Mouse (Mus musculus): ENCODE measurements around the gene Glipr2. TPM values are rescaled to one million over a fixed set of nuclear protein-coding genes. Genes with fewer than 3 reads are reported as not detected.

Glipr2 gene
- total RNA-seq, 2 experiments from 2014 or later: 2.2 to 3.1 TPM

DNA sequence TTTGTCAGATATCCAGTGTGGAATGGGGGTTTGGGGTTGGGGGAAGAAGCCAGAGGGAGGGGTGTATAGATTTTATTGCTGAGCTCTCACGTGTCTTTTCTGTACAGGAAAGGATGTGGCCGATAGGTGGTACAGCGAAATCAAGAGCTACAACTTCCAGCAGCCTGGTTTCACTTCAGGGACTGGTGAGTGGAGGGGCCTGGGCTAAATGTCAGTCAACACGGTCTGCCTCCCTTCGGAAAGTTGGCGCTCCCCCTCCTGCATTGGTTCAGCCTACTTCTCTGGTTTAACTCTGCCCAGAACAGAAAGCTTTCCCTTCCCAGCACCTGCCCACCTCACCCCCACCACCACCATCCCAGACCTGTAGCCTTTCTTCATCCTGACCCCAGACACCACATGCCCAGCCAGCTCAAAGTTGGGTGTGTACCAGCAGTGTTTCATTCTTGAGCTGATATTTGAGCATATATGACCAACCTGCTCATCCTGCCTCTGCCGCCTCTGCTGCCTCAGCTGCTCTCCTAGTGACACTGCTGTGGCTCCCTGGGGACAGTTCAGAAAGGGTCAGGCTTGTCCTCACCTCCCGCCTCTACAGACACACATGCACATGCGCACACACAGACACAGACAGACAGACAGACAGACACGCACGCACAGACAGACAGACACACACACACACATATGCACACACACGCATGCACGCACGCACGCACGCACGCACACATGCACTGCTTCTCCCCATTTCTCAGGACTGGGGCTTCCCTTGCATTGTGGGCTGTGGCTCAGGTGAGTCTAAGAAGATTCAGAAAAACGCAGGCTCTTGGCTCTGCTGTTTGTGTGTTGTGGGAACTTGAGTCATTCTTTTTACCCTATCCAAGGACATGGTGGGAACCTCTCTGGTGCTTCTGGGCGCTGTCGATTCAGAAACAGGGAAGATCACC lies 13.5 kb downstream of the Glipr2 start:
- DNase-seq (ENCODE audit: extremely low spot score in 1 of 2, low spot score in 1 of 2): no peak

DNA sequence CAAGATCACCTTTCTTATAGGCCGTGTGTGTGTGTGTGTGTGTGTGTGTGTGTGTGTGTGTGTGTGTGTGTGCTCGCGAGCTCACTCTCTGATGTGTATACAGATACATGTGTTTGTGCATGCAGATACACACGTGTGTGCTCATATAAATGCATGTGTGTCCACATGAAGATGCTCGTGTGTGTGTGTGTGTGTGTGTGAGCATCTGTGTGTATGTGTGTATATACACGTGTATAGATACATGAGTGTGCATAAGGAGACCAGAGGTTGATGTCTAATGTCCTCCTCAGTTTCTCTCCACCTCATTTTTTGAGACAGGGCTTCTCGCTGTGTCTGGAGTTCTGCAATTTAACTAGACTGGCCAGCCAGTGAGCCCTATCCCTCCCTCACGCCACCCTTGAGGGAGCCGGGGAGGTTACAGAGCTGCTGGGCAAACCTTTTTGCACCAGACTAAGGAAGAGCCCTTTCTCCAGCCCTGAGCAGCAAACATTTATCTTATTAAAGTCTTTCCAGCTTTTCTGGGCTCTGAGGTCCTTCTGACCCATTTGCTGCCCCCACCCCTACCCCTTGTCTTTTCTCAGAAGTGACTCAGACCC lies 14.4 kb downstream of the Glipr2 start:
- no peak for DNase-seq (ENCODE audit: extremely low spot score in 1 of 2, low spot score in 1 of 2)

DNA sequence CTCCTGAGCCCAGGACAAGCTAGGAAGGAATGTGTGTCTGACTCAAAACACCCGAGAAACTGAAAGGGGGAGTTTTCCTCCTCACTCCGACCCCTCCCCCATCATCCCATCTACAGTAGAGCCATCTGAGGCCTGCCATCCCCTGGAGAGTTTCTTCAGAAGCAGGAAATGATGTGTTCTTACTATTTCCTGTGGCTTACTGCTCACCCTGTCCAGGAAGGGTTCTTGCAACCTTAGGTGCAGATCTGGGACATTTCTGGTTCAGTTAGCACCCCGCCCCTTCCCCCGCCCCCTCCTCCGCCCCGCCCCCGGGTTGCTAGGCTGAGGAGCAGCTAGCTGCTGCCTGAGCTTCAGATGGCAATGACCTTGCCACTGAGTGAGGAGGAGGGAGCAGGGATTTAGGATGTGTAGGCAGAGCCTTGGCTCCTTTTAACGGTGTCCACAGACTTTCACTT lies 15.0 kb downstream of the Glipr2 start:
- no peak for DNase-seq (ENCODE audit: extremely low spot score in 1 of 2, low spot score in 1 of 2)

DNA sequence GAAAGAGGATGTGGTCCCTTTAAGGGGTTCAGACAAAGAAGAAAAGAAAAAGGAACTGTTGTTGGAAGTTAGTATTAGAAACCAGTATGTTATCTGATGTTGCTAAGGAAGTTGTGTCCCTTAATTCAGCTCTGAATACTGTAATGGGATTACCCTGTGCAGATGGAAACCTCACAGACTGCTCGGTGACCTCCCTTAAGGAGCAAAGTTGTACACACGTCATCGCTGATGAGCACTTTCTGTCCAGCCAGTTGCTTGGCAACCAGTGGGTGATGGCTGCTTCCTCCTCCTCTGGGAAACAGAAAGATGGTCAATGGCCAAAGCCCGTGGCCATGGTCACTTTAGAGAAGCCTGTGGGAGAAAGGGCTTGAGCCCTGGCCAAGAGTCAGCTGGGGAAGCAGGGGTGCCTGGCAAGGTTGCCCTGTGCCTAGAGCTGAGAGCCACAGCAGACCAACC lies 16.4 kb downstream of the Glipr2 start:
- peak in 1 of 2 experiments; percentile 21 for DNase-seq (ENCODE audit: extremely low spot score in 1 of 2, low spot score in 1 of 2)

DNA sequence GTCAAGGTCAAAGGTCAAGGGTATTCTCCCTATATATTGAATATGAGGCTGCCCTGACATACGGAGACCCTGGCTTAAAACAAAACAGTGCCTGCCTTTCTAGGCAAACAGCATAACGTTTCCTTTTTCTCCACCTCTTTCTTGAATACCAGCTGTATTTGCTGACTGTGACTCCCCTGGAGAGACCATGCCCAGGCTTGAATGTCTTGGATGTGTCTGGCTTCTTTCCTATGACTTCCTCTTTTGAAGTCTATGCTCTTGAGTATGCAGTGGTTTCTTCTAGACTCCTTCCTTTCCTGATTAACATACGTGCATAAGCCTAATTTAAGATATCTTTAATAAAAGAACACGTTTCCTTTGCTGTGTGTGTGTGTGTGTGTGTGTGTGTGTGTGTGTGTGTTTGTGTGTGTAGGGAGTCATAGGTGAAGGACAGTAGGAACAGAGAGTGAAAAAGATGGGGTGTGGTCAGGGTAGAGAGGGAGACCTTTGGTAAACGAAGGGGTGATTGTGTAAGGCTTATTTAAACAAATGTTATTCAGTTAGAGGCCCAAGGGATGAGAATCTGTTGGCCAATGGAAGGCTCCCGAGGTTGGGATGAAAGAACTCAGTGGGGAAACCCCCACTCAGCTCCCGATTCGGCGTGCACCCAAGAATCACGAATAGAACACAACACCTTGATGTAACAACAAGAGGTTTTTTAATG lies 17.9 kb downstream of the Glipr2 start:
- DNase-seq (ENCODE audit: extremely low spot score in 1 of 2, low spot score in 1 of 2): no peak

DNA sequence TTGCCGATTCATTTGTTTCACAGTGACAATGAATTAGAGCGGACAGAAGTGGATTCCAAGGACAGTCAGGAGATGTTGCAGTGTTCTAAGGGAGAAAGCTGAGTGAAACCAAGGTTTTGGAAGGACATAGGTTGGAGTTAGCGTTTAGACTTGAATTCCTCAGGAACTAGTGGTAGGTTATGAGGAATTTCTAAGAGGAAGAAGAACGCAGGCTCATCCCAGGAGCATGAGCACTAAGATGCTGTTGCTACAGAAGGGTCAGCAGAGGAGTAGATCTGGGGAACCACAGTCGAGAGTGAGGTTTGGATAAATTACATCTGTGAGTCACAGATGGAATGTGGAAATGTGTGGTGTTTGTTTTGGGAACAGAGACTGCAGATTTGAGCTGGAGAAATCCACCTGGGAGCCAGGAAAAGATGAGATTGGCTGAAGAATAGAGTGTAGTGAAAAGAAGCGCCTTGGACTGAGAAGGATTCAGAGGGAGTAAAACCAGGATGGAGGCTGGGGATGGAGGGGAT lies 19.1 kb downstream of the Glipr2 start:
- DNase-seq (ENCODE audit: extremely low spot score in 1 of 2, low spot score in 1 of 2): no peak

DNA sequence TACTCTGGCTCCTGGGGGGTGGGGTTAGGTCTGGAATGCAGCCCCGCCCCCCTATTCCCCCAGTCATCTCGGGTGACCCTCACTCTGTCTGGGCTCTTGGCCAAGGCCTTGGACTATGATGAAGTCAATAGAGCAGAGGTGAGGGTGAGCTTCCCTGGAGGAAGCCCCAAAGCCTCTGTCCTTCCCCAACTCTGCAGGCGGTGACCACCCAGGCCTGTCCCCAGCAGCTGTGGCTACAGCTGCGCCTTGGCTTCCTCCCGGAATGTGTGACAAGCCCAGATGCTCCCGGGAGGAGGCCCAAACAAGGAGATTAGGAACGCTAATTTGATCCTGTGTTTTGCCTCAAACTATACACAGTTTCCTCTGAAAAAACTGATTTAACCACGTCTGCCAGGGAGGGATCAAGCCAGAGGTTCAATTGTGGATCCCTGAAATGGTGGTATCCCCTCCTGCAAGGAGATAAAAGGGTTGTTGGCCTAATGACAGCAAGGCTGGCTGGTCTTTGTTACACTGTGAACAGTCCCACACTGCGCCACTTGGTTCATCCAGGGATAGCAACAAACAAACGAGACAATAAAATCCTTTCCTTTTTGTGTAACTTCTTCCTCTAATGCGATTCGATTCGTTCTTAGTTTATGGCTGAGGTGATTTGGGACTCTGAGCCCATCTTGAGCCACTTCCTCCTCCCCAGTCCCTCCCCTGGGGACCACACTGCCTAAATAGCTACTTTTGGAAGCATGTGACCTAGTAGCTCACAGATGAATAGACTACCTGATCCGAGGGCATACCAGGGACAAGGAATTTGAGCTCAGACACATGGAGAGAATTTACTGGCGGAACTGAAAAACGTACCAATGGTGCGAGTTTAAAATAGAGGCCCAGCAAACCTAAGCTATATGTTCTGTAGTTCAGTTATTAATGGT lies 21.6 kb downstream of the Glipr2 start:
- no peak for DNase-seq (ENCODE audit: extremely low spot score in 1 of 2, low spot score in 1 of 2)

DNA sequence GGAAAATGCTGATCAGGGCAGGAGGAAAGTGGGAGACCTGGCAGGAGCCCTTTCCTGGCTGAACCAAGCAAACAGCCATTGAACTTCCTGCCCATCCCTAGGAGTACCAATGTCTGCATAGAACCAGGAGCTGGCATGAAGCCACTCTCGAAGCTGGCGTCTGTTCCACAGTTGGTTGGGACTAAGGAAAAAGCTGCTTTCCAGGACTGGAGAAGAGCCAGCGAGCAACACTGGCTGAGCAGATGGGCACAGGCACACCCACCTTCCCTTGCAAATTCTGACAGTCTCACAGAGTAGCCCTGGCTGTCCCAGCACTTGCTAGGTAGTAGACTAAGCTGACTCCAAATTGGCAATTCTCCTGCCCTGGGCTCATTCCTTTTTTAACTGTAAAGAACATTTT lies 22.5 kb downstream of the Glipr2 start:
- DNase-seq (ENCODE audit: extremely low spot score in 1 of 2, low spot score in 1 of 2): peak; percentile 77 to 79

DNA sequence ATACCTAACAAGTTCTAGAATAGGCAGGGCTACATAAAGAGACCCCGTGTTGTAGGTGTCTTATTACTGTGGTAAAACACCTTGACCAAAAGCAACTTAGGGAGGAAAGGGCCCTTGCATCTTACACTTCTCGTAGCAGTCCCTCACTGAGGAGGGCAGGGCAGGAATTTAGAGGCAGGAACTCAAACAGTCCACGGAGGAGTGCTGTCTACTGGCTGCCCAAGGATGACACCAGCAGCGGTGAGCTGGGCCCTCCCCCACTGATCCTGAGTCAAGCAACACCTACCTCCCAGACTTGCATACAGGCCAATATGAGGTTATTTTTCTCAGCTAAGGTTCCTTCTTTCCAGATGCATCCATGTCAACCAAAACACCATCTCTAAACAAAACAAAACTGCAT lies 23.0 kb downstream of the Glipr2 start:
- DNase-seq (ENCODE audit: extremely low spot score in 1 of 2, low spot score in 1 of 2): no peak

DNA sequence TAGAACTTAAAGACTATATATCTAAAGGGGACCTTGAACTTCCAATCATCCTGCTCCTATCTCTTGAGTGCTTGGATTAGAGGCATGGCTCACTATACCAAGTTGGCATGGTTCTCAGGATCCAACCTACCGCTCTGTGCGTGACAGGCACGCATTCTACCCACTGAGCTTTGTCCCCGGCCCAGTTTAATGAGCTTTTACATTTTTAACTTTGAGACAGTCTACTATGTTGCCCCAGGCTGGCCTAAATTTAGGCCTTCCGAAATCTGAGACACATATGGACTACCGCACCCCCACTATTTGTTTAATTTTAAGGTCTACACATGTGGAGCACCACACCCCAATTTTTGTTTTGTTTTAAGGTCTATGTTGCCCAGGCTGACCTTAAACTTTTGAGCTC lies 23.6 kb downstream of the Glipr2 start:
- no peak for DNase-seq (ENCODE audit: extremely low spot score in 1 of 2, low spot score in 1 of 2)

DNA sequence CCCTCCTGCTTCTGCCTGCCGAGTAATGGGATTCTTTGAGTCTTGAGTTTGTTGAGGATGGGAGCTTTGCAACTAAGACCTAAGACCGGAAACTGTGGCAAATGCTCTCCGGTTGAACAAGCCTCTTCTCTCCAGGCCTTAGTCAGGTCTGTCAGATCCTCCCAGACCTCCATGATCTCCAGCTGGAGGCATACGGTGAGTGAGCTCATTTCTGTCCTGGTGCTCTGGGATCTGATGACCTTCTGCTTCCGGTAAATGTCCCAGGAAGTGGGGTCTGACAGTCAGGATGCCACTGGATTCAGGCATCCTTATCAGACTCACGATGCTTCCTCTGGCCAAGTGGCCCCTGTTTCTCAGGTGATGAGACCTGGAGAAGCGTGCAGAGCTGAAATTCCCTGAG lies 24.1 kb downstream of the Glipr2 start:
- no peak for DNase-seq (ENCODE audit: extremely low spot score in 1 of 2, low spot score in 1 of 2)

DNA sequence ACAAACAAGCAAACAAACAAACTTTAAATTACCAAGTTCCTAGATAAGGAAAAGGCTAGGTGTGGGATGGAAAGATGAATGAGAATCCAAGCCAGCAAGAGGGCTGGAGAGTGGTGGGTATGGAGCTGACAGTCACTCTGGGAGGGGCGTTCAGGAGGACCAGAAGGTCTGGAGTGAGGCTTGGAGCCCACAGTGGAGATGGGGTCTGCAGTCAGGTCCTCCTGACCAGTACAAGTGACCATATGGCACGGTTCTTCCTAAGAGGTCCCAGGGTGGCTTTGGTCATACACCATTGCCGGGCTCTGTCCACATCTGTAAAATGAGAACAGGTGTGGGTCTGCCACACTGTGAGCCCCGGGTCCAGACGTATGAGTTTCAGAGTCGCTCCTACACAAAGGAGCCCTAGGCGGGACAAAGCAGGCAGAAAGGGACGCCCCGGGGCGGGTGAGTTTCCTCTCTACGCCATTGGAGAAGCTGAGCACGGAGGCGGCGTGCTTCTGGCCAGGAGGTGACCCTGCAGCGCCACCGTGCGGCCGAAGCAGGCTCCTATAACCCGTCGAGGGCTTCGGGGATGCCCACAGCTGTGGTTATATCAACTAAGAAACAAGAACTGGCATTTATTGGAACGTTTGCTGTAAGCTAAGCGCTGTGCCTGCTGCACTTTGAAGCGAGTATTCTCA lies 25.0 kb downstream of the Glipr2 start:
- peak; percentile 89 to 98 for DNase-seq (ENCODE audit: extremely low spot score in 1 of 2, low spot score in 1 of 2)

DNA sequence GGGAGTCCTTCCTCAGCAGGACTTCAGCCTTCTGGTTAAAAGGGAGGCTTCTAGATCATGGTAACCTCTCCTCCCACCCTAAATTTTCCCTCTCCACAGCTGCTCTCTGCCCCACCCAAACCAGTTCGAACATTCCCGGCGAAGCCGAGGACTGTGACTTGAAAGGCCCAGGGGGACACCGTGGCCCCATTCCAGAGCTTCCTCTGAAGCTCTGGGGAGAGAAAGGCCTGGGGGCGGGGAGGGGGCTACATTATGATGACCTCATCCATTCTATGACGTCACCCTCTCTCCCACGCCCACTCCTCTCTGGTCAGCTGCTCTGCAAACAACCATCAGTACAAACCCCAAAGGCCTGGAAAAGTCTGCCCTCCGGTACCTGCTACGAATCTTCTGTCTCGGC lies 26.0 kb downstream of the Glipr2 start, which contains the start of gene Ccin:
TSS of gene Ccin (plus strand) at position 303 of the 400 bp plus-strand sequence.
- DNase-seq (ENCODE audit: extremely low spot score in 1 of 2, low spot score in 1 of 2): no peak

DNA sequence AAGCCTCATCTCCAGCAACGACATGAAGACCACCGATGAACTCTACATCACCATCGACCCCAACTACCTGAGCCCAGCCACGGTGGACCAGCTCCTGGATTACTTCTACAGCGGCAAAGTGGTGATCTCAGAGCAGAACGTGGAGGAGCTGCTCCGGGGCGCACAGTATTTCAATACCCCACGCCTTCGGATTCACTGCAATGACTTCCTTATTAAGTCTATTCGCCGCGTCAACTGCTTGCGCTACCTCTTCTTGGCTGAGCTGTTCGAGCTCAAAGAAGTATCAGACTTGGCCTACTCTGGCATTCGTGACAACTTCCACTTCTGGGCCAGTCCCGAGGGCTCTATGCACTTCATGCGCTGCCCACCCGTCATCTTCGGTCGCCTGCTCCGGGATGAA lies 26.6 kb downstream of the Glipr2 start:
- no peak for DNase-seq (ENCODE audit: extremely low spot score in 1 of 2, low spot score in 1 of 2)

DNA sequence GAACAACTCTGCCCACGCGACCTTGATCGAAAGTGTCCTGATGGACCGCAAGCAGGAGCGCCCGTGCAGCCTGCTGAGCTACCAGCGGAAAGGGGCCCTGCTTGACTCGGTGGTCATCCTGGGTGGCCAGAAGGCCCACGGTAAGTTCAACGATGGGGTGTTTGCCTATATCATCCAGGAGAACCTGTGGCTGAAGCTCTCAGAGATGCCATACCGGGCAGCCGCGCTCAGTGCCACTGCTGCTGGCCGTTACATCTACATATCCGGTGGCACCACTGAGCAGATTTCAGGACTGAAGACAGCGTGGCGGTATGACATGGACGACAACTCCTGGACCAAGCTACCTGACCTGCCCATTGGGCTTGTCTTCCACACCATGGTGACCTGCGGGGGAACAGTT lies 27.1 kb downstream of the Glipr2 start:
- DNase-seq (ENCODE audit: extremely low spot score in 1 of 2, low spot score in 1 of 2): no peak

DNA sequence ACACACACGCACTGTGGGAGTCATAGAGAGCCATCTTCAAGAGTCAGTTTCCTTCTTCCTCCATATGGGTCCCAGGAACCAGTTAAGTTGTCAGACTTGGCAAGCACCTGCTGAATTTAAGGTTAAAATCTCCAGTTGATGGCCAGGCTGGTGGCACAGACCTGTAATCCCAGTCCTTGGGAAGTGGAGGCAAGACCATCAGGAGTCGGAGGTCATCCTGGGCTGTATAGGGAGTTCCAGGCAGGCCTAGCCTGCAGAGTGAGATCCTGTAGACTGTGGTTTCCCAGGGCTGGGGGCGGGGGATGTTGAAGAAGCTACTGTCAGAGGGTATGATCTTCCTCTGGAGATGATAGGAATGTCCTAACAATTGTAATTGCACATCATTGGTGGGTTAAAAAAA lies 31.8 kb downstream of the Glipr2 start:
- no peak for DNase-seq (ENCODE audit: extremely low spot score in 1 of 2, low spot score in 1 of 2)

DNA sequence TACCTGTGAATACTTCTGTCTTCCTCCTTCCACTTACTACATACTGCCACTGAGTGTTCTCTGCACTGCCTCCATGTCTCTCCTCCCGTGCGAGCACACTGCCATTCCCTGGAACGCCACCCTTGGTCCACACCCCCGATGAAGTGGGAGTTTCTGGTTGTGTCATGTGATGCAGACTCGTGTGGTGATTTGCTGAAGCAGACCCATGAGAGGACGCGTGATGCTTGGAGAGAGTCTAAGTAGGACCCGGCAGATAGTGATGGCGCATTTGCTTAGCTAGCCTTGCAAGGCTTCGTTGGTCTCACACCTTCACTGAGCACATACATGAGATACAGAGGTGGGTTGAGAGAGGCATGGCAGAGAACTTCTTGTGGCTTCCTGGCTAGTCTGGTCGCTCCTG lies 35.9 kb downstream of the Glipr2 start:
- DNase-seq (ENCODE audit: extremely low spot score in 1 of 2, low spot score in 1 of 2): no peak

DNA sequence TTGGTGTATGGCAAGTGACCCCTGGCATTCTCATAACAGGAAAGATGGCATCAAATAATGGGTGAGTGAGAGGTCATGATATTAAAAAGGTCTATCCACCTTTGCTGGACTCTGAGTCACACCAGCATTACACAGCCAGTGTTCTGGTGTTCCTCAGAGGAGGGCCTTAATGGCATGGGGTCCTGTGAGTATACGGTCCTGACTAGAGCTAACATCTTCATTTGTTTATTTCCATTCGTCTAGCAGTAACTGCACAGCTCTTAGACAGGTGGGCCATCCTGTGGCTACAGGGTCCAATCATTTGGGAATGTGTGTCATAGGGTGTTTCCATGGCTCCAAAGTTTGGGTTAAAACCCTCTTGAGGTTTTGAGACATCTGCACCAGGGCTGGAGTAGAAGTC lies 37.1 kb downstream of the Glipr2 start:
- DNase-seq (ENCODE audit: extremely low spot score in 1 of 2, low spot score in 1 of 2): no peak

DNA sequence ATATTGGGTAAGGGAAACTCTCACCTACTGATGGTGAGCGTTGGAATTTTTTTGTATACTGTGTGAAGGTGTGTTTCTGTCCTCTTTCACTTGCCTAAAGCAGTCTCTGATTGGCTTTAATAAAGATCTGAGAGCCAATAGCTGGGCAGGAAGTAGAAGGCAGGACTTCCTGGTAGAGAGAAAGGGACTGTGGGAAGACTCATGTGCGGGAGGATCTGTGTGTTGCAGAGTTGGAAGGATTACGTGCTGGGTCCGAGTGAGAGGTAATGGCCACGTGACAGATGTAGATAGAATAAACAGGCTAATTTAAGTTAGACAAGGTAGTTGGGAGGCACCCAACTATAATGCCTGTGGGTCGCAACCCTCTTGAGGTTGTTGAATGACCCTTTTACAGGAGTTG lies 46.4 kb downstream of the Glipr2 start:
- DNase-seq (ENCODE audit: extremely low spot score in 1 of 2, low spot score in 1 of 2): no peak
